Mouse (Mus musculus) MEL (cell line): Measurements from ENCODE around the gene Cyfip2. TPM values are rescaled to one million over a fixed set of nuclear protein-coding genes. Genes with fewer than 3 reads are reported as not detected.

Source experiments
- DNase-seq: peaks from one replicate; pipeline ENCODE4 v3.0.0; 2011; ENCODE audit warnings: low read depth, low spot score
- H3K27ac ChIP-seq: 2 replicates; pipeline ENCODE4 v1.5.1; 2012; ENCODE audit warnings: low read depth, mild to moderate bottlenecking, control low read depth, low read length, moderate library complexity; ENCODE audit not compliant: control insufficient read depth
- H3K27me3 ChIP-seq, 2 experiments: fragments of 150-350 bp in 1 of 2; sonication (generic) in 1 of 2; 2 replicates each; pipeline ENCODE4 v1.6.1; 2012; ENCODE audit warnings: low read length in 2 of 2, mild to moderate bottlenecking in 2 of 2, improper control_type of control experiment in 1 of 2, moderate library complexity in 1 of 2; ENCODE audit not compliant: insufficient read depth in 2 of 2, control insufficient read depth in 1 of 2
- H3K36me3 ChIP-seq, 2 experiments: 2 replicates each; pipeline ENCODE4 v1.6.1; 2012 to 2014; ENCODE audit warnings: low read length in 2 of 2, improper control_type of control experiment in 1 of 2, inconsistent platforms in 1 of 2, mild to moderate bottlenecking in 1 of 2; ENCODE audit not compliant: insufficient read depth in 2 of 2, control insufficient read depth in 1 of 2
- H3K4me1 ChIP-seq, 2 experiments: fragments of 150-350 bp in 1 of 2; sonication (generic) in 1 of 2; 2 replicates each; pipeline ENCODE4 v1.6.1; 2012; ENCODE audit warnings: low read length in 2 of 2, improper control_type of control experiment in 1 of 2, mild to moderate bottlenecking in 1 of 2; ENCODE audit not compliant: insufficient read depth in 2 of 2, control insufficient read depth in 1 of 2
- H3K4me3 ChIP-seq, 2 experiments: fragments of 150-350 bp in 1 of 2; sonication (generic) in 1 of 2; 2 replicates each; pipeline ENCODE4 v1.5.1; 2012; ENCODE audit warnings: low read depth in 2 of 2, low read length in 2 of 2, mild to moderate bottlenecking in 2 of 2, moderate library complexity in 2 of 2, control low read depth in 1 of 2, improper control_type of control experiment in 1 of 2; ENCODE audit not compliant: control insufficient read depth in 1 of 2, insufficient read depth in 1 of 2
- H3K79me2 ChIP-seq: 2 replicates; pipeline ENCODE4 v1.6.1; 2012; ENCODE audit warnings: mild to moderate bottlenecking, low read length, moderate library complexity; ENCODE audit not compliant: control insufficient read depth, poor library complexity, insufficient read depth
- H3K9ac ChIP-seq: 2 replicates; pipeline ENCODE4 v1.6.1; 2012; ENCODE audit warnings: low read depth, mild to moderate bottlenecking, control low read depth, low read length, moderate library complexity; ENCODE audit not compliant: control insufficient read depth, poor library complexity, severe bottlenecking
- H3K9me3 ChIP-seq: fragments of 150-350 bp; sonication (generic); replicated peaks from 2 replicates; pipeline ENCODE4 v1.6.1; 2012; ENCODE audit warnings: mild to moderate bottlenecking, low read length, improper control_type of control experiment, moderate library complexity; ENCODE audit not compliant: insufficient read depth
- CHD1 ChIP-seq: IDR thresholded peaks from 2 replicates; pipeline ENCODE4 v1.6.1; 2012; ENCODE audit warnings: low read depth, mild to moderate bottlenecking, inconsistent platforms, low read length, improper control_type of control experiment
- CHD2 ChIP-seq: IDR thresholded peaks from 2 replicates; pipeline ENCODE4 v1.6.1; 2011; ENCODE audit warnings: low read length, improper control_type of control experiment
- GABPA ChIP-seq: IDR thresholded peaks from 2 replicates; pipeline ENCODE4 v1.6.1; 2012; ENCODE audit warnings: low read depth, mild to moderate bottlenecking, inconsistent platforms, low read length, improper control_type of control experiment, moderate library complexity
- JUND ChIP-seq: IDR thresholded peaks from 2 replicates; pipeline ENCODE4 v1.6.1; 2011; ENCODE audit warnings: low read depth, mild to moderate bottlenecking, improper control_type of control experiment, low read length
- KAT2A ChIP-seq: conservative IDR thresholded peaks from 2 replicates; pipeline ENCODE4 v1.6.1; 2012; ENCODE audit warnings: low read depth, low read length, improper control_type of control experiment, inconsistent platforms
- MAZ ChIP-seq: IDR thresholded peaks from 2 replicates; pipeline ENCODE4 v1.6.1; 2012; ENCODE audit warnings: low read depth, mild to moderate bottlenecking, inconsistent platforms, low read length, improper control_type of control experiment
- MEF2A ChIP-seq: IDR thresholded peaks from 2 replicates; pipeline ENCODE4 v1.6.1; 2014; ENCODE audit warnings: low read depth, mild to moderate bottlenecking, inconsistent platforms, low read length, improper control_type of control experiment; ENCODE audit not compliant: poor library complexity, insufficient replicate concordance, severe bottlenecking; ENCODE audit errors: extremely low read depth
- MYB ChIP-seq: IDR thresholded peaks from 2 replicates; pipeline ENCODE4 v1.6.1; 2011; ENCODE audit warnings: mild to moderate bottlenecking, low read depth, low read length, improper control_type of control experiment
- MYC ChIP-seq: IDR thresholded peaks from 2 replicates; pipeline ENCODE4 v1.6.1; 2011; ENCODE audit warnings: low read depth, mild to moderate bottlenecking, low read length, improper control_type of control experiment, moderate library complexity
- NRF1 ChIP-seq: IDR thresholded peaks from 2 replicates; pipeline ENCODE4 v1.6.1; 2014; ENCODE audit warnings: low read depth, mild to moderate bottlenecking, inconsistent platforms, low read length, improper control_type of control experiment, moderate library complexity; ENCODE audit not compliant: poor library complexity, insufficient read depth, severe bottlenecking
- POLR2AphosphoS2 ChIP-seq: IDR thresholded peaks from 2 replicates; pipeline ENCODE4 v1.6.1; 2011; ENCODE audit warnings: low read length, improper control_type of control experiment
- SIN3A ChIP-seq: IDR thresholded peaks from 2 replicates; pipeline ENCODE4 v1.6.1; 2012; ENCODE audit warnings: low read length, improper control_type of control experiment, inconsistent platforms
- SMC3 ChIP-seq: IDR thresholded peaks from 2 replicates; pipeline ENCODE4 v1.6.1; 2011; ENCODE audit warnings: low read depth, low read length, improper control_type of control experiment
- TAL1 ChIP-seq: IDR thresholded peaks from 2 replicates; pipeline ENCODE4 v1.6.1; 2012; ENCODE audit warnings: mild to moderate bottlenecking, inconsistent platforms, low read length, moderate library complexity, mixed read lengths
- TBP ChIP-seq: IDR thresholded peaks from 2 replicates; pipeline ENCODE4 v1.8.0; 2011; ENCODE audit warnings: low read depth, low read length, improper control_type of control experiment
- TCF12 ChIP-seq: IDR thresholded peaks from 2 replicates; pipeline ENCODE4 v1.6.1; 2014; ENCODE audit warnings: low read depth, mild to moderate bottlenecking, inconsistent platforms, low read length, improper control_type of control experiment, moderate library complexity
- UBTF ChIP-seq: IDR thresholded peaks from 2 replicates; pipeline ENCODE4 v1.6.1; 2012; ENCODE audit warnings: low read depth, mild to moderate bottlenecking, inconsistent platforms, low read length, improper control_type of control experiment, moderate library complexity, borderline replicate concordance; ENCODE audit not compliant: insufficient read depth
- USF2 ChIP-seq, 2 experiments: IDR thresholded peaks; 2 replicates each; pipeline ENCODE4 v1.6.1; 2011 to 2012; ENCODE audit warnings: improper control_type of control experiment in 2 of 2, low read length in 2 of 2, borderline replicate concordance in 1 of 2, inconsistent platforms in 1 of 2, low read depth in 1 of 2, mild to moderate bottlenecking in 1 of 2; ENCODE audit not compliant: insufficient read depth in 1 of 2
- ZC3H11A ChIP-seq: IDR thresholded peaks from 2 replicates; pipeline ENCODE4 v1.6.1; 2012; ENCODE audit warnings: low read depth, mild to moderate bottlenecking, inconsistent platforms, low read length, improper control_type of control experiment
- ZKSCAN1 ChIP-seq: IDR thresholded peaks from 2 replicates; pipeline ENCODE4 v1.6.1; 2012; ENCODE audit warnings: low read depth, mild to moderate bottlenecking, inconsistent platforms, low read length, improper control_type of control experiment, moderate library complexity
- ZMIZ1 ChIP-seq: IDR thresholded peaks from 2 replicates; pipeline ENCODE4 v1.6.1; 2012; ENCODE audit warnings: low read depth, mild to moderate bottlenecking, inconsistent platforms, low read length, improper control_type of control experiment, moderate library complexity
- ZNF384 ChIP-seq: IDR thresholded peaks from 2 replicates; pipeline ENCODE4 v1.6.1; 2012; ENCODE audit warnings: low read depth, mild to moderate bottlenecking, inconsistent platforms, low read length, improper control_type of control experiment
- polyA plus RNA-seq, 2 experiments: library from polyadenylated mRNA; stranded (reverse) in 1 of 2; unstranded in 1 of 2; fragments of >175 nt in 1 of 2; fragments of >200 nt in 1 of 2; gene quantifications; 2 replicates each; pipeline versions ENCODE4 v1.2.1 to v1.2.4; 2012; ENCODE audit warnings: low replicate concordance in 2 of 2, low read depth in 1 of 2; ENCODE audit not compliant: insufficient read length in 2 of 2, insufficient read depth in 1 of 2, missing spikeins in 1 of 2
- total RNA-seq: library from RNA; depleted of rRNA; stranded (reverse); fragments of 300-350 nt; gene quantifications from 2 replicates; pipeline ENCODE4 v1.2.3, GENCODE M21; 2012

Cyfip2 gene
- total and polyA plus RNA-seq, 3 experiments, result 9.9 to 31.8 (median 18.9) TPM

DNA sequence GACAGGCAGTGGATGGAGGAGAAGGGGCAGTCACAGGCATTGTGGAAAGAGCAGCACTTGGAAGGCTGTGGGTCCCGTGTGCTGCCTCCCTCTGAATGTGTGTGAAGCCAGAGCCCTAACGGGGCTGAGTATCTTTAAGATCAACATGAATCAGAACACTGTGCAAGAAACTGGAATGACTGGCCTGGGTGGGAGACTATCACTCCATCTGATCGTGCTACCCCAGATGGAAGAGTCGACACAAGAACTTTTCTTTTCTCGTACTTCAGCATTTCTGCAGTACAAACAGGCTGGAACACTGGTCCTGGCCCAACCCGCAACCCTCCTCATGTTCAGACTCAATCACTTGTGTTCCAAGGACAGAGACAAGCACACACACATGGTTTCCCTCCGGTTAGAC, 144.2 kb downstream of the Cyfip2 start:
- no peak overlapping the region for H3K27ac ChIP-seq
- no peak for TF ChIP-seq KAT2A
- no peak for TF ChIP-seq ZKSCAN1
- no peak for TF ChIP-seq MAZ
- no peak for TF ChIP-seq GABPA
- no peak for TF ChIP-seq USF2 (IDR thresholded peaks at IDR 0.05; ENCODE audit: borderline replicate concordance in 1 of 2, insufficient read depth in 1 of 2, low read depth in 1 of 2, low read length in 2 of 2)
- TF ChIP-seq CHD2, result no peak
- no peak for TF ChIP-seq SIN3A
- no peak for TF ChIP-seq MYC
- no peak for TF ChIP-seq MYB
- no peak for TF ChIP-seq CHD1
- TF ChIP-seq JUND, result no peak
- TF ChIP-seq ZNF384, result no peak
- TF ChIP-seq ZC3H11A, result no peak
- TF ChIP-seq POLR2AphosphoS2, result no peak
- TF ChIP-seq MEF2A, result no peak
- TF ChIP-seq SMC3, result no peak
- TF ChIP-seq UBTF, result no peak
- peaks cover 0 to 7% of the 10 kb centered on the region in 2 experiments; a peak in 2 of 4 replicates for H3K27me3 ChIP-seq
- H3K4me3 ChIP-seq, result no peak overlapping the region
- no peaks in the 10 kb centered on the region for H3K4me1 ChIP-seq
- no peak overlapping the region for H3K9ac ChIP-seq
- H3K79me2 ChIP-seq, result no peaks in the 10 kb centered on the region
- no peaks in the 10 kb centered on the region for H3K36me3 ChIP-seq
- H3K9me3 ChIP-seq, result no peaks in the 10 kb centered on the region
- DNase-seq, result no peak

DNA sequence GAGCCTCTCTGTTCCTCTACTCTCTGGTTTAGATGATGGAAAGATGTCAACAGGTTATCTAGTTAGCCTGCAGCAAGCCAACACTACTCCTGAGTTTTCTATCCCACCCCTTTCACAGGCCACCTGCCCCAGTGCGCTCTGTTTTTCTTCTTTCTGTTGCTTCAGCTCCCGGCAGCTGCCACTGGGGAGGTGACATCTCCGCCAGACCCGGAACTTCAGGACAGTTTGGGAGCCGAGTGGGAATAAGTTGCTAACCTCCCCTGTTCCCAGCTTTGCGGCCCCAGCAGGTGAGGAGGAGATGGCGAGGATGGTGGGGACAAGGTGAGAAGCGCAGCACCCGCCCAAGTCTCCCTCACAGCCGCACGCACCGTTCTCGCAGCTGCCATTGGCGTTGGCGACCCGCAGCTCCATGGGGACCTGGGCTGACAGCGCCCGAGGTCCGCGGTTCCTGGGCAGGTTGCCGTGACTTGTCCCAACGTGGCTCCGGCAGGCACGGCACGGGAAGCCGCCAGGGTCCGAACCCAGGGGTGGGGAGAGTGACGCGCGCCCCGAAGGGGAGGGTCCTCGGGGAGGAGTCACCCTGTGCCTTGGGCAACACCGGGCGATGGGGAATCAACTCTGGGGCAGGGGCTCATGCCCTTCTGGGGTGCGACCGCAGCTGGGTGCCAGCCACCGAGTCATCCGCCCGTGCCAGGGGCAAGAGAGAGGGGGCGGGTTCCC, 146.6 kb downstream of the Cyfip2 start, which contains the start of gene Nipal4:
Gene Nipal4, minus strand, starts transcription at position 643 of the 720 bp plus-strand sequence.
- Histone ChIP-seq H3K9ac (no peak within 1 kb of the TSS), H3K9me3 (no peaks in the 10 kb centered on the region), H3K27ac (no peak within 1 kb of the TSS), H3K4me1 (no peaks in the 10 kb centered on the region), H3K36me3 (no peaks in the 10 kb centered on the region), H3K79me2 (no peaks in the 10 kb centered on the region), H3K27me3 (peaks cover 0 to 8% of the 10 kb centered on the region in 2 experiments; a peak in 2 of 4 replicates), H3K4me3 (no peak within 1 kb of the TSS)
- DNase-seq, result no peak
- TF ChIP-seq NRF1 (no peak), SIN3A (no peak), UBTF (no peak), TAL1 (no peak), SMC3 (no peak), MYB (no peak), MAZ (no peak), TBP (no peak), ZMIZ1 (no peak), TCF12 (no peak)
